Mouse (Mus musculus): ENCODE data around the gene Actl11.

- TF ChIP-seq CTCF (IDR thresholded peaks at IDR 0.05) (no peak), EP300 (IDR thresholded peaks at IDR 0.05) (no peak)
Measured at GRCm38 (mm10) chr9:107934146-107934545, 5.9 kb downstream of the Actl11 start.
